Mouse (Mus musculus) 416B (cell line): ENCODE measurements at regions not wholly inside any gene's neighbourhood (a gene's known extent, or its start where the extent isn't known, plus 50 kb on each side); places are given as distances from the start of the nearest gene placed in this dataset.
A peak's percentile ranks its signal among the peaks of the same experiment; 100 is the strongest.

Experiments
- DNase-seq: peaks from one replicate; pipeline ENCODE4 v3.0.0; 2011; ENCODE audit warnings: low read depth

DNA sequence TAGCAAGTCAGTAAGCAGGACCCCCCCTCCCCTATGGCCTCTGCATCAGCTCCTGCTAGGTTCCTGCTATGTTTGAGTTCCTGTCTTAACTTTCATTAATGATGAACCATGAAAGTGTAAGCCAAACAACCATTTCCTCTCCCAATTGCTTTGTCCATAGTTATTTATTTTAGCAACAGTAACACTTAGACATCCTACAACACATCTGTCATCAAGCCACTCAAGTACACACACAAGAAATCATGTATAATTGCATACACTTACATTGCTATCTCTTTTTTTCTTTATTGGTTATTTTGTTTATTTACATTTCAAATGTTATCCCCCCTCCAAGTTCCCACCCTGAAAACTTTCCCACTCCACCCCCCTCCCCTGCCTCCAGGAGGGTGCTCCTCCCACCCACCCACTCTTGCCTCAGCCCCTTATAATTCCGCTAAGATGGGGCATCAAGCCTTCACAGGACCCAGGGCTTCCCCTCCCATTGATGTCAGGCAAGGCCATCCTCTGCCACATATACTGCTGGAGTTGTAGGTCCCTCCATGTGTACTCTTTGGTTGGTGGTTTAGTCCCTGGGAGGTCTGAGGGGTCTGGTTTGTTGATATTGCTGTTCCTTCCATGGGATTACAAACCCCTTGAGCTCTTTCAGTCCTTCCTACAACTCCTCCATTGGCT is 310.9 kb upstream of the Ccnh start:
- no peak for DNase-seq

DNA sequence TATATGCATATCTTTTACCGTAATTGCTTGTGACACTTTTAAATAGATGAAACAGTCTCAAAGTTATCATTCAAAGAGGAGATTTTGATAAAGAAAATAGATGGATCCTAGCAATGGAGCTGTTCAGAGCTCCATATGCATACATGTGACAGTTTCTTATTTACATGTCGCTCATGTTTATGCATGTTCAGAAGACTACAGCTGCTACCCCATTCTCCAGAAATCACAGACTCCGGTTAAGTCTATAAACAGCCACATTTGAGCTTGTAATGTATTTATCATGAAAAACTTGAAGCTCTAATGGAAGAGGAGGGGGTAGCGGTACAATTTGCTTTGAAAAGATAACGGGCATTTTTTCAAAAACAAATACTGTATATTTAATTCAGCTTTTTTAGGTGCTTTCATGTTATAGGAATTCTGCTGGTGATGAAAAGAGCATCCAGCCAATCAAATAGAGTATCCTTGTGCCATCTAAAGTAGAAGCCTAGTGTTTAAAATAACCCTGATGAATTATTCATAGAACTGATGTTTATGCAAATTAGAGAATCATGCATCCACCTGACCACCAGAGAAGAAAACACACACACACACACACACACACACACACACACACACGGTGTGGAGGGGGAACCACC is 283.7 kb upstream of the Ccnh start:
- DNase-seq, result no peak

DNA sequence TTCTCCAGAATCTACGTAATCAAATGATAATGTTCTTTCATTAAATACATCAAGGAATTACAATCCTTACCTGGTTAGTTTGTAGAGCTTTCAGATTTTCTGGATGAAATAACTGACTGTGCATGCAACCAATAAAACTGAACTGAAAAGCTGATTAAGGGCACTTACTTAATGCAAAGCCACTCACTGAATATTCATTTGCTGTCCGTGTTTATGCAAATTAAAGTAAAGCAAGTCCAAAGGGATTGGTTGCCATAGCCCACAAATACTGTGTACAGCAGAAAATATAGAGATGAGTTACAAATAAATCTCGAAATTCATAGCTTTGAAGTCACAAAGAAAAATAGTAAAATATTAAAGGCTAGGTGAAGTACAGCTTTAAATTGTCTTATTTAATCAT is 283.2 kb upstream of the Ccnh start:
- no peak for DNase-seq

DNA sequence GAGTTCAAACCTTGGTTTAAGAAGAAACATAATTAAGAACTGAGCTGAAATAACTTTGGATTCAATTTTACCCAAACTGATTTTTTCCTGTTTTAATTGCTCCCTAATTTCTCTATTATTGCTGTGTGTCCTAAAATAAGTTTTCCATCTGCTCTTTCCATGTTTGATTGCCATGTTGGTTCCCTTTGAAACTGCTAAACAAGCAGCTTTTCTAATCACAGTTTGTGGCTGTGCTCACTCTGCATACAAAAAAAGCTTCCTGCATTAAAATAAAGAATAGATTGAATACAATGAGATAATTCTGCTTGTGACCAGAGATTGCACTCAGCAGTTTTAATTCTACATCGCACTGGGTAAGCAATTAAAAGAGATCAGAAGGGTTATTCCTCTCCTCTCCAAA is 257.9 kb upstream of the Ccnh start:
- DNase-seq, result no peak

DNA sequence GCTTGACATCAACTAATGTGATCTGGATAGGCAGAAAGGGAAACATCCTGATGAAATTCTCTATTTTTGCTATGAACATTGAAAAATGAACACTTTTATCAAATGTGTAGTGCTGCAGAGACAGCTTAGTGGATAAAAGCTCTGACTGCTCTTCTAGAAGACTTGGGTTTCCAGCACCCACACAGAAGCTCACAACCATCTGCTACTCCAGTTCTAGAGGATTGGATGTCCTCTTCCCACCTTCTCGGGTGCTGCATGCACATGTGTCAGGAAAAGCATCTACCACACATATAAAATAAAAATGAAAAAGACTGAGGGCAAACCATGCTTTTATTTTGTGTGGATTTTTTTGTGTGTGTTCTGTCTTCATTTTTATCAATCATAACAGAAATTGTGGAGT is 253.6 kb upstream of the Ccnh start:
- no peak for DNase-seq

DNA sequence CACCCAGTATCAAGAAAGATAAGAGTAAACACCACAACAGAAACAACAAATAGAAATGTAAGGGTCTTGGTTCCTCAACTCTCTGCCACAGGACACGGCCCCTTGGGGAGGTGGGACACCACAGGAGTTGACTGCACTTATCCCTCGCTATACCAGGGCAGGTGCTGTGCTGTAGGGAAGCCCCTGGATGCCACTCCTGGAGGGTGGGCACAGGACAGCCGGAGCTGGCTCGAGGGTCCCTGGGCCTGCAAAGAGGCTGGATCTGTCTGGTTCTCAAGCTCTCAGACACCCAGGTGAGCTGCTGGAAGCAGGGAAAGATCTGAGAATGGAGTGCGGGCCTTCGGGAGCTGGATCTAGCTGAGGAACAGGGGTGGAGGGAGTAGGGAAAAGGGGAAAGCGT is 249.5 kb upstream of the Ccnh start:
- no peak for DNase-seq

DNA sequence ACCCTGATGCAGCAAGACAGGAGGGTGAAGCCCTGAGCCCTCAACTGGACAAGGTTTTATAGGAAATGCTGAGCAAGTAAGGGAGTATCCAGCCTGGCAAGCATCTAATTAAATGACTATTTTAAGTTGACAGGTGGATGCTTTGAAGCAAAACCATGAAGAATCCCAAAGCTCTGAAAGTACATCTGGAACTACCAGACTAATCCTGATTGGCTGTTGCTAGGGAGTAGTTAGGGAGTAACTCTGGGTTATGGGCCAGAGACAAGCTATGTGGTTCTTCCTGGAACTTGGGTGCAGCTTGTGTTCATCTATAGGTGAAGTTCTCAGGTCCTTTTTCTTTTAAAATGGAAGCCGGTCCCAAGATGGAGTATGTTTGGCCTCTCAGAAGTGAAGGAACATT is 248.3 kb upstream of the Ccnh start:
- no peak for DNase-seq

DNA sequence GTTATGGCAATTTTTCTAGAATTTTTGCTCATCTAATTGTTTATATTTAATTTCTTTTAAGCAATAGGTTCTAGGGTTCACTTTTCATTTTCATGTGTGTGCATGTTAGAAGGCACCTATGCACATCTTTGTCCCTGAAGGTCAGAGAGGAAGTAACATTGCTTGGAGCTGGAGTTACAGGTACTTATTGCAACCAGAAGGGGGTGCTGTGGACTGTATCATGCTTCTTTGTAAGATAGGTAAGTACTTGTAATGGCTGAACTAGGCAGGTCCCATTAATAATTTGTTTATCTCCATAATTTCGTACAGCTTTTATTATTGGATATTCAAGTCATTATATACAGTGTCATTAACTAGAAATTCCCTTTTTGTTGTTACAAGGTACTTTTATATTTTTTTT is 238.3 kb upstream of the Ccnh start:
- DNase-seq, result peak; percentile 84

DNA sequence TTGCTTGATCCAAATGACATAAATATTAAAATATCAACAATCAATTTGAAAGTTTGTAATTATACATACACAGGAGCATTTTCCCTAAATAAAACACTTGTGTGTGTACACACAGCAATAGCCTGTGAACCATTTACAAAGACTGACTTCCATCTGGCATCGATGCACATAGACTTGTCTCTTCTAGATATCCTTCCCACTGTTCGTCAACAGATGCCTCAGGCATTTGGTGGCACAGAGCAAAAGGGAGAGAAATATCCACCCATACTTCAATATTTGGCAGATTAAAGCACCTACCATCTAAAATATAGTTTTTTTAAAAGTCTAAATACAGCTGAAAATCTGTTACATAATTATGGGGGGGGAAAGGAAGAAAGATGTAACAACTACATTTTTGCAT is 236.0 kb upstream of the Ccnh start:
- DNase-seq, result no peak

DNA sequence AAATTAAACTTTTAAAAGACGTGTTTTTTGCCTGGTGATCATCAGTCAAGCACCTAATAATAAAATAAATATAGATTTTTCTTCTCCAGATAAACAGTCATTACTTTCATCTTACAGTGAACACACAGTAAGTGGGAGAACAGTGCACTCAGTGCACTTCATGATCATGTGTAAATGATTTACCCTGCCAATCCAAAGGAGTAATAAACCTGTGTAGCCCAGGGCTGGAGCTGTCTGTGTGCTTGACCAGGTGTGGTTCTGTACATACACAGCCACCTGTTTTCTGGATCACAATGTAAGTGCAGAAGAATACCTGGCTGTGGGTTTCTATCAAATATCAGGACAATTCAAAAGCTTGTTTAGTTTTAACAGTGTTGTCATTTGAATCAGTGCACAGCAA is 235.4 kb upstream of the Ccnh start:
- no peak for DNase-seq

DNA sequence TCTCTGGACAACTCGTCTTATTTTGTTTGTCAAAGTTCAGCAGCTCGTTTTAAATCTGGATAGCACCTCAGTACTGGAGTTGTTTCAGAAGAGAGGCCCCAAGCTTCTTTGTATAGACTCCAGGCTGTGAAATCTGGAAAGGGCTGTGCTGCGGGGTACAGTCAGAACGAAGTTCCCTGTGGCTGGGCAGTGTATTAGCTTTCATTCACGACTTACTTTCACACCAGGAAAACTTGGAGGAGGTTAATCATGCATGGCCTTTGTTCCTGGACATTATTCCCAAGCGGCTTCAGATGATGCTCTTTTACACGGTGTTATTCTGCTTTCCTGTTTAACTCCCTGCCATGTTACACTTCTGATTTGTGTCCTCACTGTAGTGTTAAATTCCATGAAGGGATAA is 220.3 kb upstream of the Ccnh start:
- DNase-seq, result no peak
